In the genomic region with DNA sequence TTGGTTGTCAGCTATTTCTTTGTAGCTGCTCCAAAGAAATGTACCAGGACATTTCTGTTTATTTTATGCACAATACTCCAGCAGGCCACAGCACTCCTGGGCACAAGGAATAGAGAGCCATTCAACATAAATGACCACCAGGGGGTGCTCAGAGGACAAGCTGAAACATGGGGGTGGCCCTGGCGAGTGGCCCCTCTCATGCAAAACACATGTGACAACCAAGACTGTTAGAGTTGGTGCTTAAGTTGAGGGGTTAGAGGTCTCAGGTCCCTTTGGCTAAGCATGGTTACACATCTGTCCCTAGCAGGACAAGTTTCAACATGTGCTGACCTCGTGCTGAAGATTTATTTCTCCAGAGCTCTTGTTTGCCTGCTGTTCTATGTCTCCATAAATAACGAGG, we compare ENCODE assay signal across 9 mouse cellular contexts.
DNase-seq lines count a peak whose midpoint lies in the region; ATAC-seq and TF ChIP-seq lines count a peak whose summit lies in the region.
"Had no signal": no experiment of that assay in that cellular context is flagged by ENCODE, and none has a peak within 500 bp of the region (broad histone marks: within the 10 kb centered on the region; RNA-seq: fewer than 3 reads in every experiment).

No protein-coding gene starts in this region.

- WGBS in liver, adult 2 months = 52% methylated on average over 3 of the region's 3 CpGs
- WGBS in liver, embryonic 11.5 days = 44% methylated on average over 3 of the region's 3 CpGs
- 48% methylated on average over 3 of the region's 3 CpGs for WGBS in thymus, adult 2 months
- 63% methylated on average over 3 of the region's 3 CpGs for WGBS in midbrain, embryonic 10.5 days

- H3K27me3 ChIP-seq in liver, adult 2 months (ENCODE audit: control insufficient read depth, insufficient read depth, low read length) = no peaks in the 10 kb centered on the region
- no peaks in the 10 kb centered on the region for H3K27me3 ChIP-seq in liver, embryonic 11.5 days (replicated peaks; ENCODE audit: control insufficient read depth, insufficient read depth, low read length)
- no peaks in the 10 kb centered on the region for H3K27me3 ChIP-seq in thymus, adult 2 months (ENCODE audit: control insufficient read depth, insufficient read depth, low read length)
- H3K27me3 ChIP-seq in midbrain, embryonic 10.5 days (ENCODE audit: low read depth, poor library complexity, severe bottlenecking) = no peaks in the 10 kb centered on the region
- H3K27me3 ChIP-seq: midbrain, embryonic 12.5 days had no signal

- H3K9me3 ChIP-seq in liver, embryonic 11.5 days (ENCODE audit: control insufficient read depth, low read length) = no peaks in the 10 kb centered on the region
- no peaks in the 10 kb centered on the region for H3K9me3 ChIP-seq in midbrain, embryonic 10.5 days (replicated peaks)
- H3K9me3 ChIP-seq: midbrain, embryonic 12.5 days had no signal

- no peak for TF ChIP-seq POLR2A in liver, adult 2 months (IDR thresholded peaks at IDR 0.05; ENCODE audit: extremely low read depth, insufficient read depth, low read length)
- no peak for TF ChIP-seq POLR2A in cortical plate, adult 2 months (IDR thresholded peaks at IDR 0.05; ENCODE audit: extremely low read depth, insufficient read depth, low read length)
- no peak for TF ChIP-seq POLR2A in thymus, adult 2 months (IDR thresholded peaks at IDR 0.05; ENCODE audit: control insufficient read depth, extremely low read depth, insufficient read depth, low read length, poor library complexity)

- no peak overlapping the region for H3K4me2 ChIP-seq in liver, embryonic 11.5 days
- H3K4me2 ChIP-seq: midbrain, embryonic 12.5 days had no signal

- H3K36me3 ChIP-seq in liver, adult 2 months (ENCODE audit: control insufficient read depth, insufficient read depth, low read length) = no peaks in the 10 kb centered on the region
- H3K36me3 ChIP-seq in liver, embryonic 11.5 days (ENCODE audit: control insufficient read depth, insufficient read depth, low read length) = no peaks in the 10 kb centered on the region
- H3K36me3 ChIP-seq in thymus, adult 2 months (ENCODE audit: control insufficient read depth, insufficient read depth, low read length) = no peaks in the 10 kb centered on the region
- no peaks in the 10 kb centered on the region for H3K36me3 ChIP-seq in midbrain, embryonic 10.5 days
- H3K36me3 ChIP-seq: midbrain, embryonic 12.5 days had no signal

- H3K4me1 ChIP-seq in liver, adult 2 months (ENCODE audit: control insufficient read depth, insufficient read depth, low read length) = no peaks in the 10 kb centered on the region
- no peaks in the 10 kb centered on the region for H3K4me1 ChIP-seq in liver, embryonic 11.5 days (replicated peaks; ENCODE audit: control insufficient read depth, insufficient read depth, low read length)
- H3K4me1 ChIP-seq in cortical plate, adult 2 months (ENCODE audit: control insufficient read depth, insufficient read depth, low read length) = no peaks in the 10 kb centered on the region; the same call in 1 of the 2 replicates
- peaks cover 4% of the 10 kb centered on the region for H3K4me1 ChIP-seq in thymus, adult 2 months (replicated peaks; ENCODE audit: control insufficient read depth, insufficient read depth, low read length)
- peaks cover 5% of the 10 kb centered on the region; the same call in 1 of the 2 replicates for H3K4me1 ChIP-seq in midbrain, embryonic 10.5 days
- H3K4me1 ChIP-seq: midbrain, embryonic 12.5 days had no signal

- H3K79me2 ChIP-seq in liver, adult 2 months (ENCODE audit: control insufficient read depth, insufficient read depth, low read length) = no peaks in the 10 kb centered on the region

- no peak overlapping the region for H3K9ac ChIP-seq in liver, adult 2 months (ENCODE audit: low read depth, low read length)
- no peak overlapping the region for H3K9ac ChIP-seq in liver, embryonic 11.5 days (ENCODE audit: low read depth, low read length)
- H3K9ac ChIP-seq: midbrain, embryonic 12.5 days had no signal

- DNase-seq in liver, adult 2 months (ENCODE audit: extremely low read depth, low read depth, low spot score) = no peak
- DNase-seq in liver, embryonic 11.5 days (ENCODE audit: low spot score) = no peak
- peak; percentile 63 for DNase-seq in NIH3T3 (ENCODE audit: low read depth)
- peak; percentile 21 to 48 for DNase-seq in kidney, postnatal 4 days
- peak; percentile 59 for DNase-seq in thymus, adult 2 months
- no peak for DNase-seq in midbrain, embryonic 10.5 days (ENCODE audit: low spot score)
- DNase-seq in gastrocnemius, postnatal 25 days = no peak

- no peak overlapping the region for H3K27ac ChIP-seq in liver, adult 2 months (replicated peaks; ENCODE audit: insufficient read depth, low read depth, low read length)
- H3K27ac ChIP-seq in liver, embryonic 11.5 days (ENCODE audit: low read depth, low read length) = no peak overlapping the region
- H3K27ac ChIP-seq in cortical plate, adult 2 months (ENCODE audit: insufficient read depth, low read length) = no peak overlapping the region
- no peak overlapping the region for H3K27ac ChIP-seq in thymus, adult 2 months (ENCODE audit: control insufficient read depth, insufficient read depth, low read length)
- no peak overlapping the region for H3K27ac ChIP-seq in midbrain, embryonic 10.5 days (replicated peaks)
- H3K27ac ChIP-seq: midbrain, embryonic 12.5 days had no signal

- no peak overlapping the region for H3K4me3 ChIP-seq in liver, adult 2 months (ENCODE audit: insufficient read depth, low read depth, low read length)
- H3K4me3 ChIP-seq in liver, embryonic 11.5 days (ENCODE audit: low read depth, low read length) = no peak overlapping the region
- H3K4me3 ChIP-seq in cortical plate, adult 2 months (ENCODE audit: insufficient read depth, low read length) = no peak overlapping the region
- H3K4me3 ChIP-seq in thymus, adult 2 months (ENCODE audit: control insufficient read depth, insufficient read depth, low read length) = no peak overlapping the region
- no peak overlapping the region for H3K4me3 ChIP-seq in midbrain, embryonic 10.5 days
- H3K4me3 ChIP-seq: midbrain, embryonic 12.5 days had no signal

- peak; percentile 37; the same call in 1 of the 2 replicates for TF ChIP-seq CTCF in liver, adult 2 months (IDR thresholded peaks at IDR 0.05; ENCODE audit: low read depth, low read length)
- TF ChIP-seq CTCF in cortical plate, adult 2 months (IDR thresholded peaks at IDR 0.05; ENCODE audit: extremely low read depth, insufficient read depth, low read length) = peak; percentile 30
- peak; percentile 66; the same call in 1 of the 2 replicates for TF ChIP-seq CTCF in thymus, adult 2 months (IDR thresholded peaks at IDR 0.05; ENCODE audit: borderline replicate concordance, control insufficient read depth, extremely low read depth, insufficient read depth, low read length, poor library complexity)

- no peak for ATAC-seq in liver, embryonic 11.5 days (replicated peaks; ENCODE audit: low FRiP score)

Comparison
In these comparisons a context has a peak if more than half of its experiments do, and no peak if none do; other contexts are left out.
1. DNase-seq: peak in NIH3T3 (single experiment), kidney, postnatal 4 days (2 of 2) and thymus, adult 2 months (single experiment); none in liver, adult 2 months (single experiment), liver, embryonic 11.5 days (single experiment), midbrain, embryonic 10.5 days (single experiment) and gastrocnemius, postnatal 25 days (single experiment).
2. Peak in every context shown above with its lines, with median percentiles within 50 percentile points of each other: CTCF ChIP-seq.